Mouse (Mus musculus): ENCODE measurements around the gene AC109138.7. TPM values are rescaled to one million over a fixed set of nuclear protein-coding genes. Genes with fewer than 3 reads are reported as not detected.
A peak's percentile ranks its signal among the peaks of the same experiment; 100 is the strongest.

Gene AC109138.7
- polyA plus RNA-seq, 1 experiment = 0.90 TPM

DNA sequence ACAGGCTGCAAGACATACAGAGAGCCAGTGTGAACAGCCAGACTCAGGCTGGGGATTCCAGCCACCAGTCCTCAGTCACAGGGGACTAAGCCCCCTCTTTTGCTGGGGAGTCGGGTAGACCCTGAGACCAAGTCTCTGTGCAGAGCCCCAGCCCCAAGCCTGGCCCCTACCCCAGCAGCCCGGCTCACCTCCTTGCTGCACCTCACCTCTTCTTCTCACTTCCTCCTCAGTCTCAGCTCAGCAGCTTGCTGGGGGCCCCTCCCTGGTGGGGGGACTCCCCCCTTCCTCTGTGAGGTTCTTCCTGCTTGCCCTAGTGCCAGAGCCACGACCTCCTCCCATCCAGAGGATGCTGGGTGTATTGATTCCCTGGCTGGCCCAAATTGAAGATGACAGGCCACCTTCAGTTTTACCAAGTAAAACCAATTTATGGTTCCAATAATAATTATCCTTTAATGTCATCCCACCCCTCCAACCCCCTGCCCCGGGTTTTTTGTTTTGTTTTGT lies 23.3 kb upstream of the AC109138.7 start, which contains the start of gene Tbc1d10c:
Gene Tbc1d10c (minus strand): TSS at position 454 of the 504 bp plus-strand sequence.
- peak within 1 kb of the TSS; percentile 87 for H3ac ChIP-seq (ENCODE audit: control insufficient read depth, insufficient read length, low read depth)
- peaks cover 24% of the 10 kb centered on the region for H3K79me3 ChIP-seq (ENCODE audit: low read depth)
- no peaks in the 10 kb centered on the region for H3K27me3 ChIP-seq (ENCODE audit: control insufficient read depth, insufficient read depth, insufficient read length)
- peaks cover 39% of the 10 kb centered on the region for H3K79me2 ChIP-seq (ENCODE audit: control insufficient read depth, insufficient read depth)
- H3K4me3 ChIP-seq (ENCODE audit: insufficient read depth, poor library complexity, severe bottlenecking) = peak within 1 kb of the TSS; percentile 84
- H3K36me3 ChIP-seq (ENCODE audit: control insufficient read depth, insufficient read depth) = peaks cover 33% of the 10 kb centered on the region
- TF ChIP-seq MAX (IDR thresholded peaks at IDR 0.05) (no peak), CTCF (IDR thresholded peaks at IDR 0.05; ENCODE audit: control insufficient read depth, insufficient read depth, insufficient read length) (no peak), FOSL1 (IDR thresholded peaks at IDR 0.05; ENCODE audit: insufficient read depth, low read length, poor library complexity, severe bottlenecking) (no peak), MYOG (IDR thresholded peaks at IDR 0.05; ENCODE audit: control insufficient read depth, extremely low read depth, insufficient read length) (no peak), MYOD1 (IDR thresholded peaks at IDR 0.05; ENCODE audit: control insufficient read depth, insufficient read length, low read depth) (no peak), CEBPB (IDR thresholded peaks at IDR 0.05; ENCODE audit: low read depth) (no peak), USF1 (IDR thresholded peaks at IDR 0.05; ENCODE audit: low read depth) (no peak)

GRCm38 (mm10) chr19:4191528-4192250 lies 22.5 kb upstream of the AC109138.7 start, which contains the start of gene Ppp1ca:
Gene Ppp1ca (plus strand): TSS chr19:4192065.
- H3K4me3 ChIP-seq (ENCODE audit: insufficient read depth, poor library complexity, severe bottlenecking) = peak within 1 kb of the TSS; percentile 84
- H3K36me3 ChIP-seq (ENCODE audit: control insufficient read depth, insufficient read depth) = peaks cover 41% of the 10 kb centered on the region
- H3K79me2 ChIP-seq (ENCODE audit: control insufficient read depth, insufficient read depth) = peaks cover 47% of the 10 kb centered on the region
- peaks cover 24% of the 10 kb centered on the region for H3K79me3 ChIP-seq (ENCODE audit: low read depth)
- peak within 1 kb of the TSS; percentile 87 for H3ac ChIP-seq (ENCODE audit: control insufficient read depth, insufficient read length, low read depth)
- TF ChIP-seq CEBPB (IDR thresholded peaks at IDR 0.05; ENCODE audit: low read depth) (no peak), CTCF (IDR thresholded peaks at IDR 0.05; ENCODE audit: control insufficient read depth, insufficient read depth, insufficient read length) (peak; percentile 88)
- H3K27me3 ChIP-seq (ENCODE audit: control insufficient read depth, insufficient read depth, insufficient read length) = no peaks in the 10 kb centered on the region

DNA sequence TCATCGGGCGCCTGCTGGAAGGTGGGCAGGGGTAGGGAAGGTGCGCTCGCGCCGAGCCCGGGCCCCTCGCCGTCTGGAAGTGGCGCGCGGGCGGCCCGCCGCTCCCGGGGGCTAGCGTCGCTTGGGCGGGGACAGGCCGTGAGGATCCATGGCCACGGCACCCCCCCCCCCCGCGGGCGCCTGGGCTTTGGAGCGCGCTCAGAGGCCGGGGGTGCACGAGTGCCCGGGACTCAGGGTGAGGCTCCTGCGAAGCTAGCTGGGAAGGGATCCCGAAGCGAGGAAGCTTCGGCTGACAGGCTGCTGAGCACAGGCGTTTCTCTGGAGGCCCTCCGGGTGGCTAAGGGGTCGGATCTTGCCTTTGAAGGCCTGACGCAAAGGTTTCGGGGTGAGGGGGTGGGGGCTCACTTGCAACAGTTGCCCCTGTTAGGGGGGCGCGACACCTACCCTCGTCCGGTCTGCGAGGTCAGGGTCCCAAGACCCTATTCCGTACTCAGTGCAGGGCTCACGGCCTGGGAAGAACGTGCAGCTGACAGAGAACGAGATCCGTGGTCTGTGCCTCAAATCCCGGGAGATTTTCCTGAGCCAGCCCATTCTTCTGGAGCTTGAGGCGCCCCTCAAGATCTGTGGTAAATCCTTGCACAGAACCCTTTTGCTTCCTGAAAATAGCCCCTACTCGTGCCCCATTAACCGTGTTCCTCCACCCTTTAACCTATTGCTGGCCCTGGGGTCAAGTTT lies 21.7 kb upstream of the AC109138.7 start:
- peak overlapping the region; percentile 87 for H3ac ChIP-seq (ENCODE audit: control insufficient read depth, insufficient read length, low read depth)
- TF ChIP-seq CTCF (IDR thresholded peaks at IDR 0.05; ENCODE audit: control insufficient read depth, insufficient read depth, insufficient read length) (no peak), CEBPB (IDR thresholded peaks at IDR 0.05; ENCODE audit: low read depth) (no peak), USF1 (IDR thresholded peaks at IDR 0.05; ENCODE audit: low read depth) (no peak), MAX (IDR thresholded peaks at IDR 0.05) (no peak), MYOG (IDR thresholded peaks at IDR 0.05; ENCODE audit: control insufficient read depth, extremely low read depth, insufficient read length) (no peak), MYOD1 (IDR thresholded peaks at IDR 0.05; ENCODE audit: control insufficient read depth, insufficient read length, low read depth) (no peak), FOSL1 (IDR thresholded peaks at IDR 0.05; ENCODE audit: insufficient read depth, low read length, poor library complexity, severe bottlenecking) (no peak)
- H3K79me3 ChIP-seq (ENCODE audit: low read depth) = peaks cover 24% of the 10 kb centered on the region
- peaks cover 47% of the 10 kb centered on the region for H3K79me2 ChIP-seq (ENCODE audit: control insufficient read depth, insufficient read depth)
- H3K27me3 ChIP-seq (ENCODE audit: control insufficient read depth, insufficient read depth, insufficient read length) = no peaks in the 10 kb centered on the region
- H3K36me3 ChIP-seq (ENCODE audit: control insufficient read depth, insufficient read depth) = peaks cover 48% of the 10 kb centered on the region
- H3K4me3 ChIP-seq (ENCODE audit: insufficient read depth, poor library complexity, severe bottlenecking) = peak overlapping the region; percentile 84

DNA sequence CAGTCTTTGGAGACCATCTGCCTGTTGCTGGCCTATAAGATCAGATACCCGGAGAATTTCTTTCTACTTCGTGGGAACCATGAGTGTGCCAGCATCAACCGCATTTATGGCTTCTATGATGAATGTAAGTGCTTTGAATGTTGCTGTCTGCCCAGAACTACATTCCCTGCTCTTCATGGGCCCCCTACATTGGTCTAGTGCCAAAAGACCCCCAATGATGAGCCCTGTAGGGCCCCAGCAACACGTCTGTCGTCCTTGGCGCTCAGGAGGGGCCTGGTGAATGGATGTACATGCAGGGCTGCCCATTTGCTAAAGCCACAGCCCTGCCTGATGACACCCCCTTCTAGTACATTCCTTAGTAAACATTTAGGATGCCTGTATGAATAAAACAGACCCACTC lies 21.0 kb upstream of the AC109138.7 start:
- no peak for TF ChIP-seq CEBPB (IDR thresholded peaks at IDR 0.05; ENCODE audit: low read depth)
- Histone ChIP-seq H3K79me3 (ENCODE audit: low read depth) (peaks cover 24% of the 10 kb centered on the region), H3ac (ENCODE audit: control insufficient read depth, insufficient read length, low read depth) (peak overlapping the region; percentile 87), H3K27me3 (ENCODE audit: control insufficient read depth, insufficient read depth, insufficient read length) (no peaks in the 10 kb centered on the region), H3K4me3 (ENCODE audit: insufficient read depth, poor library complexity, severe bottlenecking) (peak overlapping the region; percentile 84), H3K79me2 (ENCODE audit: control insufficient read depth, insufficient read depth) (peaks cover 47% of the 10 kb centered on the region), H3K36me3 (ENCODE audit: control insufficient read depth, insufficient read depth) (peaks cover 53% of the 10 kb centered on the region)

DNA sequence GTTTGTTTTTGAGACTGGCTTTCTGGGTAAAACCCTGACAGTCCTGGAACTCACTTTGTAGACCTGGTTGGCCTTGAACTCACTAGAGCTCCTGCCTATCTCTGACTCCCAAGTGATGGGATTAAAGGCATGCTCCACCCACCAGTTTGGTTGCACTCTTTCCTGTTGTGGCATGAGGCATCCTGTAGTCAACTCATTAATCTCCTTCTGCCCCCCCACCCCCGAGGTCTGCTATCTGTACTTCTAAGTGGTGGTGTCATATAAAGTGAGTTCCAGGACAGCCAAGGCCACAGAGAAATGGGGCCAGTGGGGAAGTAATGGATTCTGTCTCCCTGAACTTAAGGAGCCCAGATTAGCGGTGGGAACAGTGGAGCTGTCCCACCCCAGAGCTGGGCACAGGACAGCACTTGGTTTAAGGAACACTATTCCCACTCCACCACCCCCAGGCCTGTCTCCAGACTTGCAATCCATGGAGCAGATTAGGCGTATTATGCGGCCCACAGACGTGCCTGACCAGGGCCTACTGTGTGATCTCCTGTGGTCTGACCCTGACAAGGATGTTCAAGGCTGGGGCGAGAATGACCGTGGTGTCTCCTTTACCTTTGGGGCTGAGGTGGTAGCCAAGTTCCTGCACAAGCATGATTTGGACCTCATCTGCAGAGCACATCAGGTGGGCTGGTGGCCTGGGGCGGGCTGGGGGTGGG lies 20.0 kb upstream of the AC109138.7 start:
- Histone ChIP-seq H3K36me3 (ENCODE audit: control insufficient read depth, insufficient read depth) (peaks cover 58% of the 10 kb centered on the region), H3ac (ENCODE audit: control insufficient read depth, insufficient read length, low read depth) (no peak overlapping the region), H3K79me2 (ENCODE audit: control insufficient read depth, insufficient read depth) (peaks cover 52% of the 10 kb centered on the region), H3K79me3 (ENCODE audit: low read depth) (peaks cover 25% of the 10 kb centered on the region), H3K27me3 (ENCODE audit: control insufficient read depth, insufficient read depth, insufficient read length) (no peaks in the 10 kb centered on the region), H3K4me3 (ENCODE audit: insufficient read depth, poor library complexity, severe bottlenecking) (no peak overlapping the region)
- no peak for TF ChIP-seq MAX (IDR thresholded peaks at IDR 0.05)
- TF ChIP-seq MYOG (IDR thresholded peaks at IDR 0.05; ENCODE audit: control insufficient read depth, extremely low read depth, insufficient read length) = no peak
- no peak for TF ChIP-seq FOSL1 (IDR thresholded peaks at IDR 0.05; ENCODE audit: insufficient read depth, low read length, poor library complexity, severe bottlenecking)
- no peak for TF ChIP-seq CEBPB (IDR thresholded peaks at IDR 0.05; ENCODE audit: low read depth)
- TF ChIP-seq USF1 (IDR thresholded peaks at IDR 0.05; ENCODE audit: low read depth) = no peak
- no peak for TF ChIP-seq CTCF (IDR thresholded peaks at IDR 0.05; ENCODE audit: control insufficient read depth, insufficient read depth, insufficient read length)
- TF ChIP-seq MYOD1 (IDR thresholded peaks at IDR 0.05; ENCODE audit: control insufficient read depth, insufficient read length, low read depth) = no peak
